Mouse (Mus musculus) embryo, embryonic 9.5 days (tissue): Measurements from ENCODE around the gene Hoxa3.

ENCODE experiments used
- DNase-seq: peaks from one replicate; pipeline ENCODE4 v3.0.0-alpha.2; 2017; ENCODE audit errors: extremely low spot score

The Hoxa3 gene

DNA sequence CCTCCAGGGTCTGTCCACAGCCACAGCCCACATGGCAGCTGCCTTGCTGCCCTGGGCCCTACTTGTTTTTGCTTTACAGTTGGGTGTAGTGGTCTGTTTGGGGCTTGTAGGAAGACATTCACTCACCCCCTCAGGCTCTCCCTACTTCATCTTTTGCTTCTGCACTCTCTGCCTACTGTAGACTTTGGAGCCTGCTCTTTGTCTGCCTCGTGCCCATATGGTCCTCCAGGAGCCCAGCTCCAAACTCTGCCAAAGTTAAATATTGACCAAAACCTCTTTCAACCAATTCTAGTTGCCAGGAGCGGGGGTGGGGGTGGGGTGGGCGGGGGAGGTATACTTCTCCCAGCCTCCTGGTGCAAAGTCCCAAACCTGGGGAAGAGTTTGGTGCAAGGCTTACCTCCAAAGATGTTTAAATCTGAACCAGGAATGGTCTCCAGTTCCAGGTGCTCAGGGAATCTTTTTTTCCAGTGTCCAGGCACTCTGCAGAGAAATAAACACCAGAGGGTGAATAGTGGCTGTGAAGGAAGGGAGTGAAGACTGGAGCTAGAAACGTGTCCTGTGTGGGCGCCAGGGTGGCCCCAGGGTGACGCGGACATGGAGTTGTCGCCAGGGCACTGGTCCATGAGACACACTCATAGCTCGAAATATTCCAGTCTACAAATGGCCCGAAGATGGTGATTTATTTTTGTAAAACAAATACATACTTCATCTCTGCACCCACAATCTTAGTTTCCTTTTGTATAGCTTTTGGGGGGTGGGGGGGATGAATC is 29.6 kb downstream of the Hoxa3 start:
- no peak for DNase-seq

DNA sequence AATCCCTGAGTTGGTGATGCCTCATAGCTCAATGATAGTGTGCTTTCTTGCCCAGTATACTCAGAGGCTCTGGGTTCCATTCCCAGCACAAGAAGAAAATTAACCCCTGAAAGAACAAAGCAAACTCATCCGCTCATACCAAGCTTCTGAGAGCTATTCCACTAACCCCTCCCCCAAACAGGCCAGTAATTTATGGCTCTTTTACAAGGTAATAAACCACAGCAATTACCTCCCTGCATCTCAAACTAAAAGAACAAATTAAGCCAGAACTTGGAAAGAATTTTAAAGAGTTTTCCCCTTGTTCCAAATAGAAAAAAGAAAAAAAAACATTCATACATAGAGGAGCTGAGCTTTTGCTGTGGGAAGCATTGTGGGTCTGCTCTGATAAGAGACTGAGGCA is 30.3 kb downstream of the Hoxa3 start:
- no peak for DNase-seq

DNA sequence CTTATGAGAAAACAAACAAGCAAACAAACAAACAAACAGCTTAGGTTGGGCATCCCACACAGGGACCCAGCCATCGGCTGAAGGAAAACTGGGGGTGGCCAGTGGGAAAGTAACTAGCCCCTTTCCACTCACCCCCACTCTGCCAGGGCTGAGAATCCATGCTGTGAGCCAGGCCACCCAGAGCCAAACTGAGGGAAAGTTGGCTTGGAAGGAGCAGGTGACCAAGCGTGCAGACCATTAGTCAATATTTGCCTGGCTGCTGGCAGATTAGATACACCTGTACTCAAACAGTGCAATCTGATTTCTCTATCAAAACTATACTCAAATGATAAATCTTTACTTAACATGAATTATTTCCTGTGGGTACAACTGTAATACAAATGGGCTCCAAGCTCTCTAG is 31.1 kb downstream of the Hoxa3 start:
- no peak for DNase-seq

DNA sequence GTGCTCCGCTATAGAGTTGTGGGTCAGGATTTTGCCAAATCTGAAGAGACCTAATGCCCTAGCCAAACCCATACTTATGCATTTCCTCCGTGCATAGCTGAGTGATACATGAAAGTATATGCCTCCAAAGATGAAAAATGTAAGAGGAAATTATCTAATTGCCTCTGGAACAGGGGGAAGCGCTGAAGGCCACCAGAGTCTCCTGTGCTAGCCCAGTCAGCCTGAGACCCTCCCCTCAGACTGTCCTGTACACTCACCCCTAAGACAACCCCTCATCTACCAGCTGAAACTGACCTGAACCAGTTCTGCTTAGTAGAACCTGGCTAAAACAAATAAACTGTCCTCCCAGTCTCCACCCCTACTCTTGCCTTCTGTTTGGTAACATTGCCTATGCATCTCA is 32.4 kb downstream of the Hoxa3 start:
- no peak for DNase-seq

DNA sequence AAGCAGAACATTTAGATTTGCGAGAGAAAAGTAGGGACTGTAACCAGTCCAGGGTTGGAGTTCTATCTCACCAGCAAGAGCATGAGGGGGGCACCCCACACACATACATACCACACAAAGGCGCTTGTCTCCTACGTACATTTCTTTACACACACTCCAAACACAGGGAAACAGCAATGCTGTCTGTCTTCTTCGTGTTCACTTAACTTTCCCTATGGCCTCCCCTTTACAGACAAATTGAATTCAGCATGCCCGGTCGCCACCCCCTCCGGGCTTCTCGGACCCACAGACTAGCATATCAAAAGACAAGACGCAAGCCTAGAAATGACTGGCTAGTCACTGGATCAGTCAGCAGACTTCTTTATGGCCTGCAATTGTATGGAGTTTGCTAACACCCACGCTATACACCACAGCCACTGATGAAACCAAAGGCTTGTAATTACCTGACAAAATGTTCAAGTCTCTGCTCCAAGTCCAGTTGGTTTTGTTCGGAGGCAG is 32.9 kb downstream of the Hoxa3 start:
- DNase-seq: no peak

DNA sequence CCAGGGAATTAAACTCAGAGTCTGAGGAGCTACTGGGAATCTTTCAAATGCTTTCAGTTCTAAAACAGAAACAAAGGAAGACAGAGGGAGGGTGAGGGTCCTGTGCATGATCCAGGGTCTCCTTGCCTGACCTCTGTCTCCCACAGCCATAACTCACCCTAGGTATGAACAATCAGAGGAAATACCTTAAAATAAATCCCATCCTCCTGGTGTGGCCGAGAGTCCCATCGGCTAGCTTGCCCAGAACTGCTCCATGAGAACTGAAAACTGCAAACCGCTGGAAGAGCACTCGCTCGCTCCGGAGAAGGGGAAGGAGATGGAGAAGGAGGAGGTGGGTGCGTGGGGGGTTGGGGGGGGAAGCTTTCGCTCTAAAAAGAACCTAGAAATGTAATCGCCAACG is 33.4 kb downstream of the Hoxa3 start:
- DNase-seq: no peak

DNA sequence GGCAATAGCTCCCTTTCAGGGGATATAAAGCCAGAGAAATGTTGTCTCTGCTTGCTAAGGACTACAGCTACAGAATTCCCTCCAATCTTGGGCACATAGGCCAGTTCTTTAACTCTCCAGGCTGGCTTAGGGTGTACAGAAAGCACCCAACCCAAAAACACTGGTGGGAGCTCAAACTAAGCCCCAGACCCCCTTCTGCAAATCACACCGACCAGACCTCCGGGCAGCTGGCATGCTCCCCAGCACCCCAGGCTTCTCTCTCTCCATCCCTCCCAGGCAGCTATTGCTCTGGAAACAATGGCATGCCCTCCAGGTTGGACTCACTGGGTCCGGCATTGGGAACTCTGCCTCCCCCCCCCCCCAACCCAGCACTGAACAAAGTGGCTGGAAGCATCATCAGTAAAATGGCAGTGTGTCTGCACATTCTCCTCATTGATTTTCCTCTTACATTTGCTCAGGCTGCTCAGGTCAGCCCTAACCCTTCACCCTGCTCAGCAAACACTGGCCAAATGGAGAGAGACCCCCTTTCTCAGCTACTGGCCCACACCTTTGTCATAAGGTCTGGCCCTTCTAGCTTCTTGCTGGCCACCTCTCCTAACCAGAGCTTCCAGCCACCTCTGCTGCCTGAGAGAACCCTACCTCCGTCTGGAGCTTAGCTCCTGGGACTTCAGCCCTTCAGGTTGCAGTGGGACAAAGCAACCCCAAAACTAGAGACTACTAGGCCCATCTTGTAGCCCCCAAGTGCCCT is 34.0 kb downstream of the Hoxa3 start:
- DNase-seq: peak; percentile 53

DNA sequence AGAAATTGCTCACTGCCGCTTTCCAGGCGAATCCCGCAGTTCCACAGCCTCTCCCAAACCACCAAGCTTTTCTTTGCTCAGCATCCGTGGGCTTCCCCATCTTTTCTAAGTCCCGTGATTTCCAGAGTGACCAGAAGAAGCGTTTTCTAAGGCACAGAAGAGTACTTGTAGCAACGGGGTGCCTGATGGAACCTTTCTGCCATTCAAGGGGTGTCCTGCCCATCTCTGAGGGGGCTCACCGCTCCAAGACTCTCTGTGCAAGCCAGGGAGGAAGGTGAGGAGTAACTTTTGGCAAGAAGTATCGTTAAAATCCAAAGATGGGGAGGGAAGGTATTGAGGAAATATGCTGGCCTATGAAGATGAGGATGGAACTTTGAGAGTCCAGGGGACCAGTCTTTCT is 35.3 kb downstream of the Hoxa3 start:
- DNase-seq: peak; percentile 57

DNA sequence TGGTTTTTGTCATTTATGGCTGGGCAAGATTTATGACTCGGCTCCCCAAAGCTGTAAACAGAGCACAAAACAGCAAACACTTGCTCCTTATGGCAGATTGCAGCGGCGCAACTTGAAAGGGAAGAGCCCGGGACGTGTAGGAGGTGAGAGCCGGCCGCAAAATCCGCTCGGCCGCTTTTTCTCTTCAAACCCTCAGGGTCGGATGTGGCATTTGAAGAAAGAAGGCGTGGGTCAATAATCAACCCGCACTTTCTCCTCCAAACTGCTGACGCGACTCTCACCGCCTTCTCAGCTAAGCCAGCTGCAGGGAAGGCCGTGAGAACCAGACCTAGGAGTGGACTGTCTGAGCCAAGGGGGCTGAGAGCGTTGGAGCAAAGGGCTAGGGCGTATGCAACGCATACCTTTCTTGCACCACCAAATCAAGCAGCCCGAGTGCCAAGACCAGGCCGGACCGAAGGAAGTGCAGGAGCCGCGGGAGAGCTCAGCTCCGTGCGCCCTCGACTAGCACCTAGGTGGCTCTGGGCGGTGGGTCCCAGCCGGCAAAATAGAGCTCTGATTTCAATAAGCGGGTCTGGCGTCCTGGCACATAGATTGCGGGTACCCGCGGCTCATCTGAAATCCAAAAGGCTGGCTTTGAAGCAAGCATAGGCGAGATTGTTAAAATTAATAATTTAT is 35.9 kb downstream of the Hoxa3 start, which contains the start of gene 5730596B20Rik:
Gene 5730596B20Rik, plus strand, starts transcription at position 438 of the 675 bp plus-strand sequence.
- peak; percentile 82 for DNase-seq

DNA sequence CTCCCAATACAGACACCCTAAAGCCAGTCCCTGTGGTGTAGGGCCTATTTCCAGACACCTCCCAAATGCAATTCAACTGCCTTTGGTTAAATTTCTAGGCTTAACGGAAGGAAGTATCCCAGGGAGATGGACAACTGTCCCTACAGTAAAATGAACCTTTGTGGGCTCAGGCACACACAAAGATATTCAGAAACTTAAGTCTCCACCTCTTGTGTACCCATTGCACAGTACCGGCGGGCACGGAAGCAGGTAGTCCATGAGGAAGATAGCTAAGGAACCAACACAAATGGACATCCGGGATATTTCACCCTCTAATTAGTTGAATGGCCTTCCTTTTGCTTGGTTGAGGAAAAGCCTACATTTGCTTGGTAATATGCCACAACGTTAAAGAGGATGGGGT is 36.7 kb downstream of the Hoxa3 start:
- DNase-seq: no peak

DNA sequence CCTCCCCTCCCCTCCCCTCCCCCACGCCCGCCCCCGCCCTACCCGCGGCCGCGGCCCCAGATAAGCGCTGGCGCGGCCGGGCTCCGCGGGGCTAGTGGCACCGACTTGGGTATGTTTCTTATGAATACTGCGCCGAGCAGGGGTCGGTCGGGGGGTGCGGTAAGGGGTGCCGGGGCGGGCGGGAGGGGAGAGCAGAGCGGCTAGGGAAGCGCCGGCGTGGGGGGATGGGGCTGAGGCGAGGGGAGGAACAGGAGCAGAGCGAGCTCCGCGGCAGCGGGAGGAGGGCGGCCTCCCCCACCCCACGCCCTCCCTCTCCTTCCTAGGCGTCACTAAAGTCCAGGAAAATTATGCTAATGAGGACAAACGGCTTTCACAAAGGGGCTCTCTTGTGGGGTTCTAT is 37.3 kb downstream of the Hoxa3 start:
- peak; percentile 77 for DNase-seq

DNA sequence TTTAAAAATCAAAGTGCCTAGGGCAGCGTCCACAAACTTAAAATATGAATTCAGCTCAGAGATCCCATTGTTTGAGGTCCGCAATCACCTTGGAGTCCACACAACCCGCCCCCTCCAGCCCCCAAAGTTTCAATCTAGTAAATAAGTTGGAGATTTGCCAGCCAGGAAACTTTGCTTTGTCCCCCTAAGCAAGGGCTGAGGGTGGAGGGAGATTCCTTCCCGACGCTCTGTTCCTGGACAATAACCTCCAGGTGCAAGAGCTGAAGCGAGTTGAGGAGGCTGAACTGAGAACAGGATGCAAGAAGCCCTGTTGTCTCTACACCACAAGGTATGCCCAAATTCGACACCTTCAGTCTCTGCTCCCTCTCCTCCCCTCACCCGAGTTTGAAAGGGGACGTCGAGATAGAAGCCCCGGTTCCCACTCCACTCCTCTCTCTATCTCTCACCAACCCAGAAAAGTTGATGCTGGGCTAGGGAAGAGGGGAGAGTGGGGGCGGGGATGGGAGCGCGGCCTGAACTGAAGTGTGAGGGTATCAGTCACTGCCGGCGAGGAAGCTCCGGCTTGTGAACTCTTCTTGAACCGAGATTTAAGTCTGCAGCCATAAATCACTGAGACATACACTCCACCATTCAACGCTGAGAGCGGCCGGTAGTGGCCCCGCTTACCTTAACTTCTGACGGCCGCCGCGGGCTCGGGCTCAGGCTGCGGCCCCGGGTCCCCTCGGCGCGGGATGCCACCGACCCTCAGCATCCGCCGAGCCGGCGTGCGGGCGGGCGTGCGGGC is 38.0 kb downstream of the Hoxa3 start:
- peak; percentile 87 for DNase-seq

DNA sequence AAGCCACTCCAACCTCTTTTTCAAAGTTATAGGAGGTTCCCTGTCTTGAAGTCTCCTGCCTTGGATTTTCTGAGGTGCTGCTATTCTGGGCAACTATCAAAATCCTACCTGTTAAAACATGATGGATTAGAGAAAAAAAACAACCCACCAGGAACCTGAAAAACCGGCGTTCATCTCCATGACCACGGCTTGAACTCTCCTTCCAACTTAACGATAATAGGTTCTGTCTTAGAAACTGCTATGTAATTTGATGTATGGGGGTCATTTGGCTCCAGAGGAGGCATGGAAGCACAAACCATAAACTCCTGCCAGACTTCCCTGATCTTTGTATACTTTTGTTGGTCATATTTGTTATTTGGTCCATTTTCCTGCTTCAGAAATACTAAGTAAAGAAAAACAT is 39.5 kb downstream of the Hoxa3 start:
- no peak for DNase-seq

DNA sequence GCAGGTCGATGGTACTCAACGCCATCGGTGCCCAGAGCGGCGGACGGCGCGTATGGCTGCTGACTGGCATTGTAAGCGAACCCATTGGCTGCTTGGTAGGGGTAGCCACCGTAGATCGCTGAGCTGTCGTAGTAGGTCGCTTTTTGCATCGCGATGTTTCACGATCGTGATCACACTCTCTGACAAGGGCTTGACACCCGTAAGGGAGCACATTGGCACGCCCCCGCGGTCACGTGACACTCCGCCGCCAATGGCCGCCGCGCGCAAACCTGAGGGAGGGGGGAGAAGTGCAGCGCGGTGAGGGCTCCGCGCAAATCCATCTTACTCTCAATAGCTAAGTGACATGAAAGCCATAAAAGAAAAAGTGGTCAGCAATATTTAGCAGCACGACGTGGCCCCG is 40.6 kb downstream of the Hoxa3 start:
- DNase-seq: peak; percentile 95

DNA sequence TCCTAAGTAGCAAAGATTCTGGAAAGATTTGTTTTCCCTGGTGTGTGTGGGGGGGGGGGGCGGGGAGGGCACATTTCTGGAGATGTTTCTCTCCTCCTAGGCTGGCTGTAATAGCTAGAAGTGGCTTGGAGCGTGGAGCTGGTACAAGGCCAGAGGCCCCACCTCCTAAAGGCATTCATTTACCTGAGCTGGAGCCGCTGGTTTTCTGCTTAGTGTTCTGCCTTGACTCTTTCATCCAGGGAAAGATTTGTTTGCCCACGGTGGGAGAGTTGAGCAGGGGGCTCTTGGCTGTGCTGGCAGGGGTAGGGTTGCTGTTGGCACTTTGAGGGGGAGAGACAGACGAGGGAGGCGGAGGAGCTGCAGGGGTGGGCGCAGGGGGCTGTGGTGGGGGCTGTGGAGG is 41.2 kb downstream of the Hoxa3 start:
- DNase-seq: no peak

DNA sequence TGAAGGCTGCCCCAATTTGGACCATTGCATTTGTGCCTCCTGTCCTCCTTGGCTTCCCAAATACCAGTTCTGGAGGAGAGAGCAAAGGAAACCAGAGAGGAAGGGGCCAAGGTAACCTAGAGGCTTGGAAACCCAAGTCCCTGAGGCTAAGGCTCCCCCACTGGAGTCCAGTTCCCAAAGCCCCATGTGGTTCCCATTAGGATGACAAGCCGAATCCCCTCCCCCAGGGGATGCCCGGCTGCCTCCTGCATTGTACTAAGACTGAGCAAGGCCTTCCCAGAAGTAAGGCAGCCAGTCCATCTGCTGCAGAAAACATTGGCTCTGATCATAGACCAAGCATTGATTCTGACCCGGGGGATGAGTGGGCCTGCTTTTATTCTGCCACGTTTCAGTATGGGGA is 41.8 kb downstream of the Hoxa3 start:
- peak; percentile 82 for DNase-seq

DNA sequence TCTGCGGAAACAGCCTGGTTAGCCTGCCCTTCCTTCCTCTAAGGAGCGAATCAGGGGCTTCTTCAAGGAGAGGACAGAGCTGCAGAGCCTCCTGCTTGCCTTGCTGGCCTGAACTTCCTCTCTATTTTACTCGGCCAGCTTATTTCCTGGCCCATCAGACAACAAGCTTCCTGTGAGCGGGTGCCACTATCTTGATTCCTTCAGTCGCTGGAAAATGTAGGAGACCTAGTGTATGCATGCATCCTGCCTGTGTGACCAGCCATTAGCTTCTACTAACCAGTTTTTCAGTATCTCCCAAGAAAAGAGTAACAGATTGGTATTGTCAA is 42.3 kb downstream of the Hoxa3 start:
- no peak for DNase-seq

DNA sequence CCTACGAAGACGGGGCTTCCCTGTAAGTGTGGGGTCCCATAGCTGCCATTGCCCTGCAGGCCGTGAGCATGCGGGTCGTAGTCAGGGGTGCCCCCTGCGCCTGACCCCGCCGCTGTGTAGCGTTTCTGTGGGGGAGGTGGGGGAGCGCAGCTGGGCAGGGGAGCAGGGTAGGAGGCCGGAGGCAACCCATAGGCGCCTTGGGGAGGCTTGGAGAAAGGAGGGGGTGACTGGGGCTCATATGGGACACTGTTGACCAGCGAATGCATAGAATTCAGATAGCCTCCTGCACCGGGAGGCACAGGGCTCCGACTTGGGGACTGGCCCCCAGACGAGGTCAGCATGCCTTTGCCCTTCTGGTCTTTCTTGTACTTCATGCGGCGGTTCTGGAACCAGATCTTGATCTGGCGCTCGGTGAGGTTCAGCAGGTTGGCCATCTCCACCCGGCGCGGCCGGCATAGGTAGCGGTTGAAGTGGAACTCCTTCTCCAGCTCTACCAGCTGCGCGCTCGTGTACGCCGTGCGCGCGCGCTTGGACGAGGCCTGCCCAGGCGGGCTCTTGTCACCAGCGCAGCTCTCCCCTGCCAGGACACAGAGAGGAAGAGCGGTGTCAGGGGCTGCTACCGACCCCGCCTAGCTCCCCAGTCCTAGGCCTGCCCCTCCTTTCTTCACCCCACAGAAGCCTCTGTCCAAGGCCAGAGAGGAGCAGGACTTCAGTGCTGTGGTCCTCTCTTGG is 42.8 kb downstream of the Hoxa3 start:
- DNase-seq: no peak

DNA sequence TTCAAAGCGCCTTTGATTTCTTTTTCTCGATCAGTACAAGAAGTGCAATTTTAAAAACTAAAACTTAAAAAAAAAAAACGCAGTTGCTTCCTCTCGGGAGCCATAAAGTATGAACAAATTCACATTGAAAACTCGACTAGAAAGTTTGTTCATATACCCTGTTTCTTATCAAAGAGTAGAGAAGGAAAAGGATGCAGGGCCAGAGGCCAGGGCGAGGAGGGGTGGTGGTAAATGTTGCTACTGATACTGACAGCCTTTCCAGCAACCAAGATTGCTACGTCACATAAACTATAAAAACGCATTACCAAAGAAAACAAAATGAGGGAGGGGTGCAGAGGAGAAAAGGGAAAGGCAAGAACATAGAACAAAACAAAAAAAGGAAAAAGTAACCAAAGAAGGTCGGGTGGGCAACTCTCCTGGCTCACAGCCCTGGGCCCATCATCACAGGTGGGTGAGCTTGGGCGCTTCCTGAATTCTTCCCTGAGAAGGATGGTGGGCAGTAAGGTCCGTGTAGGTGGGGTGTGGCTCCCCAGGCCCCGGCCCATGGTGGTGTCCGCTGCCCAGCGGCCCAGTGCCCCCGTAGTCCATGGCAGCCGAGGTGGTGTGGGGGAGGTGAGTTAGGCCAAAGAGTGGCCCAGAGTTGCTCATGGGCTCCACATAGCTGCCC is 43.5 kb downstream of the Hoxa3 start:
- no peak for DNase-seq

DNA sequence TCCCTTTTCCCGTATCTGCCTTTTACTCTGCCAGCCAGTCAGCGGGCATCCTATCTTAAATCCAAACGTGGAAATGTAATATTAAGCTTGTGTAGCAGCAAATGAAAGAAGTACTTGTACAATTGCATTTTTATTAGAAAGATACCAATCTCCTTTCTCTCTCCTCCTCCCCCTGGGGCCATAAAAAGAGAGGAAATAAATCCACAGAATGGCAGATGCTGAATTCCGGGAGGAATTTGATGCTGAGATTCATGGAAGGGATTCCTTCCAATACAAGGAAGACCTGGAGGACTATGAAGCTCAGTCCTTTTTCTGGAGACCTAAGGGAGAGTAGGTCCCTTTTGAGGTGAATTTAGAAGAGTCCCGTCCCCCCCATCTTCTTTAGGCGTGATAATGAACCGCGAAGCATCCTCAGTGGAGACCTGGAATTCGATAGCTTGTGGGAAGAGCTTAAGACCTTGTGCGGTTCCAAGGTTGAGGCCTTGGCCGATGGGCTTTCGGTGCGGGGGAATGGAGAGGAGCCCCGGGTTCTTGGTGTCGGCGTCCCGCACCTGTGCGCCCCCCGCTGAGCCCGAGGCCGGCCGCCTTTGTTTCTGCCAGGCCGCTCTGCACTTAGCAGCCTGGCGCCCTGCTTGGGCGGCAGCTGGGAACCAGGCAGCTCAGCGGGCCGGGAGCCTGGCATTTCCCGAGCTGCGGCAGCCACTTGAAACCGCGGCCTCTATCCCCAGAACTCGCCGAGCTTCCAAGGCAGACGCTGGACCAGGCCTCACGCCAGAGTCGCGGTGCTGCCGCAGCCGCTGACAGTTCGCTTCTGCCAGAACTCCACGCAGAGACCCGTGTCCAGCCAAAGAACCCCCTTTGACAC is 44.7 kb downstream of the Hoxa3 start:
- DNase-seq: no peak
